Mouse (Mus musculus) MEL (cell line): Measurements from ENCODE around the gene Adgra1.

Experiments
- CHD2 ChIP-seq: IDR thresholded peaks from 2 replicates; pipeline ENCODE4 v1.6.1; 2011; ENCODE audit warnings: low read length, improper control_type of control experiment
- CTCF ChIP-seq, 3 experiments: IDR thresholded peaks in 2 of 3; conservative IDR thresholded peaks in 1 of 3; 2 replicates each; pipeline ENCODE4 v1.5.1; 2011 to 2012; ENCODE audit warnings: low read length in 3 of 3, low read depth in 2 of 3, mild to moderate bottlenecking in 2 of 3, improper control_type of control experiment in 1 of 3, inconsistent platforms in 1 of 3, mixed read lengths in 1 of 3, moderate library complexity in 1 of 3; ENCODE audit not compliant: control insufficient read depth in 1 of 3, insufficient read depth in 1 of 3, poor library complexity in 1 of 3, severe bottlenecking in 1 of 3
- EP300 ChIP-seq, 2 experiments: IDR thresholded peaks; 2 replicates each; pipeline ENCODE4 v1.6.1; 2011; ENCODE audit warnings: improper control_type of control experiment in 2 of 2, low read length in 2 of 2, low read depth in 1 of 2, mild to moderate bottlenecking in 1 of 2
- ETS1 ChIP-seq: IDR thresholded peaks from 2 replicates; pipeline ENCODE4 v1.6.1; 2012; ENCODE audit warnings: low read depth, mild to moderate bottlenecking, inconsistent platforms, low read length, improper control_type of control experiment, moderate library complexity
- MAX ChIP-seq: IDR thresholded peaks from 2 replicates; pipeline ENCODE4 v1.6.1; 2011; ENCODE audit warnings: low read length, improper control_type of control experiment
- MXI1 ChIP-seq: IDR thresholded peaks from 2 replicates; pipeline ENCODE4 v1.6.1; 2011; ENCODE audit warnings: mild to moderate bottlenecking, low read depth, low read length, improper control_type of control experiment
- POLR2A ChIP-seq, 2 experiments: IDR thresholded peaks; 2 replicates each; pipeline ENCODE4 v1.6.1; 2011 to 2012; ENCODE audit warnings: low read length in 2 of 2, mild to moderate bottlenecking in 2 of 2, control low read depth in 1 of 2, improper control_type of control experiment in 1 of 2, low read depth in 1 of 2, moderate library complexity in 1 of 2; ENCODE audit not compliant: control insufficient read depth in 1 of 2, insufficient read depth in 1 of 2, poor library complexity in 1 of 2
- RAD21 ChIP-seq: IDR thresholded peaks from 2 replicates; pipeline ENCODE4 v1.6.1; 2011; ENCODE audit warnings: mild to moderate bottlenecking, low read depth, low read length, improper control_type of control experiment

- TF ChIP-seq ETS1 (no peak), POLR2A (IDR thresholded peaks at IDR 0.05; ENCODE audit: control insufficient read depth in 1 of 2, insufficient read depth in 1 of 2, low read depth in 1 of 2, low read length in 2 of 2, poor library complexity in 1 of 2) (no peak), EP300 (IDR thresholded peaks at IDR 0.05; ENCODE audit: low read depth in 1 of 2, low read length in 2 of 2) (no peak), CTCF (IDR thresholded peaks at IDR 0.05 in 2 of 3, conservative IDR thresholded peaks at IDR 0.05 in 1 of 3; ENCODE audit: control insufficient read depth in 1 of 3, insufficient read depth in 1 of 3, low read depth in 2 of 3, low read length in 3 of 3, poor library complexity in 1 of 3, severe bottlenecking in 1 of 3) (no peak), MAX (no peak), MXI1 (no peak), RAD21 (no peak), CHD2 (no peak)
These were observed 49.6 kb downstream of the Adgra1 start for GRCm38 (mm10) chr7:139883545-139883944.
